Mouse (Mus musculus) forebrain, embryonic 15.5 days (tissue): ENCODE results near the gene Rab3il1. TPM values are rescaled to one million over a fixed set of nuclear protein-coding genes. Genes with fewer than 3 reads are reported as not detected.

ENCODE experiments used
- ATAC-seq: fragments of 200-750 bp; cut with Nextera tagmentation; replicated peaks from 2 replicates; pipeline ENCODE4 v1.8.0; 2017; ENCODE audit warnings: mild to moderate bottlenecking, moderate TSS enrichment, moderate library complexity
- H3K27ac ChIP-seq: fragments of 300-500 bp; sonication (generic); replicated peaks from 2 replicates; pipeline ENCODE4 v1.5.1; 2015; ENCODE audit warnings: mild to moderate bottlenecking, inconsistent platforms
- H3K27me3 ChIP-seq: fragments of 300-500 bp; sonication (generic); 2 replicates; pipeline ENCODE4 v1.6.1; 2015; ENCODE audit warnings: inconsistent platforms
- H3K36me3 ChIP-seq: fragments of 300-500 bp; sonication (generic); 2 replicates; pipeline ENCODE4 v1.6.1; 2015; ENCODE audit warnings: mild to moderate bottlenecking, inconsistent platforms
- H3K4me1 ChIP-seq: fragments of 300-500 bp; sonication (generic); 2 replicates; pipeline ENCODE4 v1.6.1; 2015; ENCODE audit warnings: inconsistent platforms
- H3K4me2 ChIP-seq: fragments of 300-500 bp; sonication (generic); replicated peaks from 2 replicates; pipeline ENCODE4 v1.6.1; 2015; ENCODE audit warnings: mild to moderate bottlenecking, inconsistent platforms
- H3K4me3 ChIP-seq: fragments of 300-500 bp; sonication (generic); 2 replicates; pipeline ENCODE4 v1.5.1; 2015; ENCODE audit warnings: mild to moderate bottlenecking, inconsistent platforms
- H3K9ac ChIP-seq: fragments of 300-500 bp; sonication (generic); replicated peaks from 2 replicates; pipeline ENCODE4 v1.6.1; 2015; ENCODE audit warnings: mild to moderate bottlenecking, inconsistent platforms
- H3K9me3 ChIP-seq: fragments of 300-500 bp; sonication (generic); 2 replicates; pipeline ENCODE4 v1.6.1; 2016; ENCODE audit warnings: inconsistent platforms
- WGBS: fragments of 180-500 bp; shearing (Covaris S2); methylation state at CpG from one replicate; pipeline ENCODE4 v1.1.7; 2015; ENCODE audit warnings: mixed read lengths; 5-methylcytosine and 5-hydroxymethylcytosine counted together
- polyA plus RNA-seq: library from polyadenylated mRNA; unstranded; fragments of >200 nt; fragmentation: Nextera tagmentation; extraction: Ambion mirVana; gene quantifications from 2 replicates; pipeline ENCODE4 v1.2.1, GENCODE M21; 2015

The Rab3il1 gene
- polyA plus RNA-seq, 1 experiment from 2014 or later, result 17.9 TPM

DNA sequence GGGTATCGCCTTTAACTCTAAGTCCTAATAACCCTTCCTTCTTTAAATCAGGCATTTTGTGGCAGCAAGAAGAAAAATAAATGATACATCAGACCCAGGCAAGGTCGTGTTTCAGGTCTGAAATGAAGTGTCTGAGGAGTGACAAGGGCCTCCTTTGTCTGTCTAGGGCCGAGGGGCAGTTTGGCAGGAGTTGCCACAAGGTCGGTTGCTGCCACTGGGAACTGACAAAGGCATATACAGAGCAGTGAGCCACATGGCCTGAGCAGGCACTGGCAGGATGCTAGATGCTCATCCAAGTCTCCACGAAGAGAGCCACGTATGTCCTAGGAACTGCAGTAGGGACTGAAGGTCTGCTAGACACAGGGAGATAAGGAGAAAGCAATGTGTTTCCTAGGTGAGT, 76.9 kb downstream of the Rab3il1 start:
- no peak for ATAC-seq
- Histone ChIP-seq H3K4me1 (no peaks in the 10 kb centered on the region), H3K9ac (no peak overlapping the region), H3K4me2 (no peak overlapping the region), H3K27me3 (no peaks in the 10 kb centered on the region), H3K27ac (no peak overlapping the region), H3K4me3 (no peak overlapping the region), H3K9me3 (no peaks in the 10 kb centered on the region), H3K36me3 (peaks cover 97% of the 10 kb centered on the region)
- 84% methylated on average over 6 of the region's 6 CpGs for WGBS

DNA sequence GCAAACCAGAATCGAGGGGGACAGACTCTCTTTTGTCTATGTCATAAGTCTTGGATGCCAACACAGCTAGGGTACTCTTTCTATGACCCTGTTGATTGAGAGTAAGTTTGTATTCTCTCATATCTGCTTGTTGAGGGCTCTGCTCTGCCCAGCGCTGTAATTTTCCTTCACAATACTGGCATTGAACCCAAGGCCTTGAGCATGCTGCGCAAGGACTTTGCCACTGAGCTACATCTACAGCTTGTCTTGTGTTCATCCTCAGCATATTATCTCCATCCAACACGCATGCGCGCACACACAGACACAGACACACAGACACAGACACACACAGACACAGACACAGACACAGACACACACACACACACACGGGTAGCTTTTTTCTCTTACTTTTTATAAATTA, 78.9 kb downstream of the Rab3il1 start:
- ATAC-seq, result no peak
- no peak overlapping the region for H3K9ac ChIP-seq
- H3K27ac ChIP-seq, result no peak overlapping the region
- H3K9me3 ChIP-seq, result no peaks in the 10 kb centered on the region
- no peaks in the 10 kb centered on the region for H3K4me1 ChIP-seq
- no peak overlapping the region for H3K4me3 ChIP-seq
- WGBS, result 98% methylated on average over 7 of the region's 7 CpGs
- H3K4me2 ChIP-seq, result no peak overlapping the region
- H3K27me3 ChIP-seq, result no peaks in the 10 kb centered on the region
- H3K36me3 ChIP-seq, result peaks cover 93% of the 10 kb centered on the region

GRCm38 (mm10) chr19:10082105-10082504, 80.6 kb downstream of the Rab3il1 start:
- Histone ChIP-seq H3K4me3 (no peak overlapping the region), H3K9ac (no peak overlapping the region), H3K9me3 (no peaks in the 10 kb centered on the region), H3K27me3 (no peaks in the 10 kb centered on the region), H3K27ac (no peak overlapping the region), H3K36me3 (peaks cover 92% of the 10 kb centered on the region), H3K4me2 (no peak overlapping the region), H3K4me1 (no peaks in the 10 kb centered on the region)
- WGBS, result 88% methylated on average over 3 of the region's 3 CpGs
- no peak for ATAC-seq

DNA sequence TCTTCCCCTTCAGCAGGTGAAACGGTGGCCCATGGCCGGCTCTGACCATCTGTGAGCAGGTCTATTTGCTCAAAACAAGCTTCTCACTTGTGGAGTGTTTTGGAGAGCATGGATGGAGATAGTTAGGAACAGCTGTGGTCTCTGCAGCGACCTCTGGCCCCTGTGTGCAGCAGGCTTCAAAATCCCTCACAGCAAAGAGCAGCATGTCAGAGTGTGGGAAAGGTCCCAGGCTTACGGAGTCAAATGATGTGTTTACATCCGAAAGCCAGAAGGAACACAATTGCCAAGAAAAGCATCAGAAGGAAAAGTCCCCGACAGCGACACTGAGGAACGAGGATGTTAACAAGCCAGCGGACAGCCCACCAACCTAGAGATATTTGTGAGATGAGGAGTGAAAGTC, 84.0 kb downstream of the Rab3il1 start:
- no peaks in the 10 kb centered on the region for H3K4me1 ChIP-seq
- no peaks in the 10 kb centered on the region for H3K9me3 ChIP-seq
- H3K27ac ChIP-seq, result no peak overlapping the region
- H3K9ac ChIP-seq, result no peak overlapping the region
- no peak overlapping the region for H3K4me2 ChIP-seq
- WGBS, result 92% methylated on average over 9 of the region's 9 CpGs
- peaks cover 93% of the 10 kb centered on the region for H3K36me3 ChIP-seq
- H3K4me3 ChIP-seq, result no peak overlapping the region
- no peak for ATAC-seq
- H3K27me3 ChIP-seq, result no peaks in the 10 kb centered on the region

DNA sequence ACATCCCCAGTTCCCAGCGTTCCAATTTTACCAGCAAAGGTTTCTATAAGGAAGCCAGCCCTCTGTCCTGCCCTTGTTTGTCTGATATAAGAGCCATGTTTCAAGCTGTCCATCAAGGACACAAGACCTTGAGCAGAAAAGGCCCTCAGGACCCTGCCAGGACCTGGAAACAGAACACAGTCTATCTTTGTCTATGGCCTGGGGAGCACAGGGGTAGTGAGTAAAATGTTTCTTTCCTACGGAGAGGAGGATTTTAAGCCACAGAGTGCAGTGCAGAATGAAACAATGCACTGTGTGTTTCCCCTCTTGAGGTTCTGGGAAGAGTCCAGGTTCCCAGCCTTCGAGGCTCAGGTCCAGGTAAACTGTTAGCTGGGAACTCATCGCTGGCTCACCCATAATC, 85.5 kb downstream of the Rab3il1 start:
- 79% methylated on average over 4 of the region's 4 CpGs for WGBS
- Histone ChIP-seq H3K27me3 (no peaks in the 10 kb centered on the region), H3K36me3 (peaks cover 89% of the 10 kb centered on the region), H3K9ac (no peak overlapping the region), H3K4me3 (no peak overlapping the region), H3K4me2 (no peak overlapping the region), H3K27ac (no peak overlapping the region), H3K9me3 (no peaks in the 10 kb centered on the region), H3K4me1 (no peaks in the 10 kb centered on the region)
- ATAC-seq, result no peak

Other genes starting within 250 kb of the Rab3il1 start
- gene Scgb2a2, start 154.1 kb upstream of the Rab3il1 start, polyA plus RNA-seq, result not detected in 2 replicates
- 51.9 and 62.4 TPM in 2 replicates for gene Incenp, start 102.1 kb upstream of the Rab3il1 start, polyA plus RNA-seq
- 1,475 and 1,516 TPM in 2 replicates for gene Fth1, start 21.1 kb upstream of the Rab3il1 start, polyA plus RNA-seq
- gene Best1, start within 50 bp of the Rab3il1 start, polyA plus RNA-seq, result 1.2 and 1.3 TPM in 2 replicates
- 14.0 and 15.3 TPM in 2 replicates for gene Fads3, start 39.9 kb downstream of the Rab3il1 start, polyA plus RNA-seq
- gene Fads2, start 100.1 kb downstream of the Rab3il1 start, polyA plus RNA-seq, result 164 and 166 TPM in 2 replicates
- 158 and 166 TPM in 2 replicates for gene Fads1, start 181.2 kb downstream of the Rab3il1 start, polyA plus RNA-seq
- 397 and 403 TPM in 2 replicates for gene Tmem258, start 202.3 kb downstream of the Rab3il1 start, polyA plus RNA-seq
- 54.7 and 58.4 TPM in 2 replicates for gene Fen1, start 202.5 kb downstream of the Rab3il1 start, polyA plus RNA-seq
- 0.18 and 0.26 TPM in 2 replicates for gene Myrf, start 239.1 kb downstream of the Rab3il1 start, polyA plus RNA-seq